Mouse (Mus musculus): ENCODE measurements around the gene Gm16223.

The Gm16223 gene

GRCm38 (mm10) chr5:42224840-42225239 lies 157.1 kb downstream of the Gm16223 start:
- DNase-seq (ENCODE audit: extremely low spot score), result no peak

GRCm38 (mm10) chr5:42228631-42229030 lies 160.9 kb downstream of the Gm16223 start:
- DNase-seq (ENCODE audit: extremely low spot score), result no peak

GRCm38 (mm10) chr5:42239291-42239690 lies 171.5 kb downstream of the Gm16223 start:
- no peak for DNase-seq (ENCODE audit: extremely low spot score)

- no peak for DNase-seq (ENCODE audit: extremely low spot score)
Observed at GRCm38 (mm10) chr5:42239806-42240205, 172.0 kb downstream of the Gm16223 start.

GRCm38 (mm10) chr5:42250376-42250775 lies 182.6 kb downstream of the Gm16223 start:
- no peak for DNase-seq (ENCODE audit: extremely low spot score)

Measured in embryo, embryonic 9.5 days (tissue).